In genomic region chr4:138493161-138494001, GRCm38 (mm10) we compare ENCODE assay signal across 9 mouse cellular contexts. TPM values are rescaled to one million over a fixed set of nuclear protein-coding genes. Genes with fewer than 3 reads are reported as not detected.
DNase-seq lines count a peak whose midpoint lies in the region; ATAC-seq lines count a peak whose summit lies in the region.
"Had no signal": no experiment of that assay in that cellular context is flagged by ENCODE, and none has a peak within 500 bp of the region (broad histone marks: within the 10 kb centered on the region; RNA-seq: fewer than 3 reads in every experiment).

No protein-coding gene starts in this region.

- no peak overlapping the region for H3K4me2 ChIP-seq in heart, embryonic 16.5 days (ENCODE audit: low read depth, low read length)

- no peak overlapping the region for H3K27ac ChIP-seq in heart, embryonic 16.5 days (ENCODE audit: low read length)

- WGBS in heart, embryonic 16.5 days: 27% methylated on average over 5 of the region's 5 CpGs
- 54% methylated on average over 5 of the region's 5 CpGs for WGBS in large intestine, adult 2 months

- DNase-seq in cerebellum, adult 11-12 months: peak; percentile 9
- no peak for DNase-seq in cerebellum, adult 11 months
- DNase-seq in ovary, postnatal 36 days (ENCODE audit: low spot score): peak; percentile 29
- no peak for DNase-seq in ovary, adult 18-20 months (ENCODE audit: low spot score)
- peak; percentile 22 for DNase-seq in large intestine, adult 2 months (ENCODE audit: low read depth, low spot score)
- DNase-seq in spleen, adult 18-20 months: no peak

- peaks cover 19% of the 10 kb centered on the region for H3K27me3 ChIP-seq in heart, embryonic 16.5 days (ENCODE audit: control insufficient read depth, insufficient read depth, low read length)

- peak; percentile 58; the same call in 1 of the 2 replicates for ATAC-seq in heart, embryonic 16.5 days (replicated peaks; ENCODE audit: extremely low read depth, insufficient read depth, low FRiP score)
- ATAC-seq in erythroid progenitor cell, adult 5-6 weeks (replicated peaks; ENCODE audit: low FRiP score, poor library complexity, severe bottlenecking): no peak

- H3K9ac ChIP-seq in heart, embryonic 16.5 days (ENCODE audit: low read length): no peak overlapping the region

- H3K36me3 ChIP-seq in heart, embryonic 16.5 days (ENCODE audit: control insufficient read depth, insufficient read depth): no peaks in the 10 kb centered on the region

- peaks cover 3% of the 10 kb centered on the region for H3K4me1 ChIP-seq in heart, embryonic 16.5 days (ENCODE audit: control insufficient read depth, insufficient read depth, low read length)

- H3K9me3 ChIP-seq in heart, embryonic 16.5 days (replicated peaks; ENCODE audit: control insufficient read depth, low read length): no peaks in the 10 kb centered on the region
- H3K9me3 ChIP-seq: megakaryocyte, embryonic 14.5 days had no signal

- H3K4me3 ChIP-seq in heart, embryonic 16.5 days (ENCODE audit: low read length): no peak overlapping the region
- H3K4me3 ChIP-seq: megakaryocyte, embryonic 14.5 days had no signal

RNA-seq across cellular contexts. Expression of gene Camk2n1, which starts 39.3 kb away (rescaled TPM):
- 0.97 and 1.3 TPM in 2 replicates for polyA plus RNA-seq in heart, embryonic 16.5 days (2015; fragmentation: Nextera tagmentation; extraction: Ambion mirVana)
- polyA plus RNA-seq in large intestine, adult 2 months (2012; rRNA removed): 16.4 and 19.0 TPM in 2 replicates
- 0.42 TPM in 1 of 2 replicates, not detected in the other for total RNA-seq in erythroid progenitor cell, adult 5-6 weeks (2015; ENCODE audit: low replicate concordance)
- 0.30 TPM in 1 of 2 replicates, not detected in the other for total RNA-seq in erythroid progenitor cell, adult 5-6 weeks (2017; ENCODE audit: low replicate concordance)

RNA-seq across cellular contexts. Expression of gene Mul1, which starts 58.9 kb away (rescaled TPM):
- 22.3 and 24.5 TPM in 2 replicates for polyA plus RNA-seq in heart, embryonic 16.5 days (2015; fragmentation: Nextera tagmentation; extraction: Ambion mirVana)
- polyA plus RNA-seq in large intestine, adult 2 months (2012; rRNA removed): 24.1 and 29.6 TPM in 2 replicates
- 2.9 and 3.2 TPM in 2 replicates for total RNA-seq in erythroid progenitor cell, adult 5-6 weeks (2015; ENCODE audit: low replicate concordance)
- 3.7 and 5.0 TPM in 2 replicates for total RNA-seq in erythroid progenitor cell, adult 5-6 weeks (2017; ENCODE audit: low replicate concordance)

Comparison
In these comparisons a context has a peak if more than half of its experiments do, and no peak if none do; other contexts are left out.
1. DNase-seq: peak in cerebellum, adult 11-12 months (single experiment), ovary, postnatal 36 days (single experiment) and large intestine, adult 2 months (single experiment); none in cerebellum, adult 11 months (single experiment), ovary, adult 18-20 months (single experiment) and spleen, adult 18-20 months (0 of 2).